Mouse (Mus musculus) spleen, adult 2 months (tissue): ENCODE measurements around the gene Sp3.

ENCODE experiments used
- CTCF ChIP-seq: fragments of 200-500 bp; IDR thresholded peaks from 2 replicates; pipeline ENCODE4 v1.5.1; 2011; ENCODE audit warnings: mild to moderate bottlenecking, inconsistent platforms; ENCODE audit not compliant: insufficient read depth, insufficient read length, insufficient replicate concordance; ENCODE audit errors: extremely low read depth
- POLR2A ChIP-seq: fragments of 200-500 bp; IDR thresholded peaks from 2 replicates; pipeline ENCODE4 v1.6.1; 2011; ENCODE audit warnings: low read depth, low read length, inconsistent platforms

DNA sequence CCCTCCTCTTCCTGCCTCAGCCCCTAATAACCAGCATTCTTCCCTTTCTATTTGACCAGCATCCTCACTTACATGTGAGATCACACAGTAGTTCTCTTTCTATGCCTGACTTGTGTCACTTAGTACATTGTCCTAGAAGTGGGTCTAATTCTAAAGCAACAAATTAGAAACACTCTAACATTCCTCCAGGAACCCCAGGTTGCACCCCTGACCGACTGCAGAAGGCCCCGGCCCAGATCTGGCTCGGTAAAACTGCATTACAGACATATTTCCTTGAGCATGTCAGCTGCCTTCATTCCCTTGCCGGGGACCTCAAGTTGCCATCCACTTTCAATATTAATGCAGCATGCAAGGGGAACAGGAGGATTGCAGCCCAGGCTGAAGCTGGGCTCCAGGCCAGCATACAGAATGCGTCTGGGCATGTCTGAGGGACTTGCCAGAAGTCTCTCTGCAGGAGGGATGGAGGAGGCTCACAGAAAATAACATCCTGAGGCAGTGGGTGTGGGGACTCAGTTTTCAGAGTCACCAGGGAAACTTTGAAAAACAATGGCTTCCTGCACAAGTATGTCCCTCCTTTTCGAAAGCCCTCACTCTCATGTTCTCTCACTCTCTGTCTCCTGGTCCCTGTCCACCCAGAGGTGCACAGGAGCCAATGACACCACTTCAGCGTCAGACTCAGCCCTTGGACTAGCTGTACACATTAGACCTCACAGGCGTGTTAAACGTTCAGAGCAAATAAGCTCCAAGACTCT lies 15.3 kb upstream of the Sp3 start:
- TF ChIP-seq POLR2A, result no peak
- TF ChIP-seq CTCF, result no peak
